Mouse (Mus musculus) stomach, embryonic 16.5 days (tissue): Measurements from ENCODE around the gene Dcst2. TPM values are rescaled to one million over a fixed set of nuclear protein-coding genes. Genes with fewer than 3 reads are reported as not detected.

Source experiments
- ATAC-seq: fragments of 200-750 bp; cut with Nextera tagmentation; 2 replicates; pipeline ENCODE4 v1.8.0; 2017; ENCODE audit warnings: moderate number of reproducible peaks, moderate TSS enrichment; ENCODE audit not compliant: insufficient read depth, low FRiP score
- H3K27ac ChIP-seq: fragments of 300-500 bp; sonication (generic); 2 replicates; pipeline ENCODE4 v1.5.1; 2014; ENCODE audit warnings: low read length
- H3K27me3 ChIP-seq: fragments of 300-500 bp; sonication (generic); 2 replicates; pipeline ENCODE4 v1.6.1; 2014; ENCODE audit warnings: low read length, control low read depth, mixed read lengths; ENCODE audit not compliant: control insufficient read depth, insufficient read depth
- H3K36me3 ChIP-seq: fragments of 300-500 bp; sonication (generic); 2 replicates; pipeline ENCODE4 v1.6.1; 2014; ENCODE audit warnings: low read length; ENCODE audit not compliant: control insufficient read depth, insufficient read depth
- H3K4me1 ChIP-seq: fragments of 300-500 bp; sonication (generic); 2 replicates; pipeline ENCODE4 v1.6.1; 2014; ENCODE audit warnings: low read length, control low read depth, mixed read lengths; ENCODE audit not compliant: control insufficient read depth, insufficient read depth
- H3K4me2 ChIP-seq: fragments of 300-500 bp; sonication (generic); 2 replicates; pipeline ENCODE4 v1.6.1; 2014; ENCODE audit warnings: low read depth, low read length, mixed read lengths
- H3K4me3 ChIP-seq: fragments of 300-500 bp; sonication (generic); replicated peaks from 2 replicates; pipeline ENCODE4 v1.5.1; 2014; ENCODE audit warnings: mild to moderate bottlenecking, low read length
- H3K9ac ChIP-seq: fragments of 300-500 bp; sonication (generic); 2 replicates; pipeline ENCODE4 v1.6.1; 2014; ENCODE audit warnings: low read length
- H3K9me3 ChIP-seq: fragments of 300-500 bp; sonication (generic); replicated peaks from 2 replicates; pipeline ENCODE4 v1.6.1; 2016; ENCODE audit warnings: low read length, control low read depth; ENCODE audit not compliant: control insufficient read depth
- WGBS: fragments of 180-500 bp; shearing (Covaris S2); extraction: QIAGEN DNeasy Blood & Tissue Kit; methylation state at CpG from one replicate; pipeline ENCODE4 v1.1.7; 2014; 5-methylcytosine and 5-hydroxymethylcytosine counted together
- polyA plus RNA-seq: library from polyadenylated mRNA; unstranded; fragments of >200 nt; fragmentation: Nextera tagmentation; extraction: Ambion mirVana; gene quantifications from 2 replicates; pipeline ENCODE4 v1.2.1, GENCODE M21; 2015

The Dcst2 gene
- polyA plus RNA-seq, 1 experiment from 2014 or later, result 0.49 TPM

- peak within 1 kb of the TSS; percentile 100 for H3K4me2 ChIP-seq
- peak within 1 kb of the TSS; percentile 86 for H3K9ac ChIP-seq
- under 1% methylated on average over 39 of the region's 42 CpGs for WGBS
- H3K9me3 ChIP-seq, result no peaks in the 10 kb centered on the region
- no peaks in the 10 kb centered on the region for H3K36me3 ChIP-seq
- H3K4me3 ChIP-seq, result peak within 1 kb of the TSS; percentile 81
- no peaks in the 10 kb centered on the region for H3K27me3 ChIP-seq
- ATAC-seq, result peak; percentile 44
- peaks cover 30% of the 10 kb centered on the region for H3K4me1 ChIP-seq
- H3K27ac ChIP-seq, result peak within 1 kb of the TSS; percentile 98
These were observed 32.5 kb downstream of the Dcst2 start, which contains the start of gene Zbtb7b for GRCm38 (mm10) chr3:89394006-89394893. TSS of gene Zbtb7b (minus strand) at chr3:89394776.

- Histone ChIP-seq H3K4me2 (peak overlapping the region; percentile 100), H3K27ac (peak overlapping the region; percentile 98), H3K9ac (peak overlapping the region; percentile 86), H3K9me3 (no peaks in the 10 kb centered on the region), H3K4me1 (peaks cover 25% of the 10 kb centered on the region), H3K27me3 (no peaks in the 10 kb centered on the region), H3K4me3 (peak overlapping the region; percentile 81), H3K36me3 (no peaks in the 10 kb centered on the region)
- peak; percentile 16 for ATAC-seq
- under 1% methylated on average over 12 of the region's 12 CpGs for WGBS
These were observed 33.1 kb downstream of the Dcst2 start for GRCm38 (mm10) chr3:89394894-89395256.

GRCm38 (mm10) chr3:89395419-89395805, 33.6 kb downstream of the Dcst2 start:
- Histone ChIP-seq H3K4me3 (peak overlapping the region; percentile 81), H3K9me3 (no peaks in the 10 kb centered on the region), H3K9ac (peak overlapping the region; percentile 86), H3K4me2 (peak overlapping the region; percentile 100), H3K27me3 (no peaks in the 10 kb centered on the region), H3K27ac (peak overlapping the region; percentile 98), H3K4me1 (peaks cover 19% of the 10 kb centered on the region), H3K36me3 (no peaks in the 10 kb centered on the region)
- no peak for ATAC-seq
- 6% methylated on average over 10 of the region's 10 CpGs for WGBS

- H3K4me3 ChIP-seq, result peak overlapping the region; percentile 81
- under 1% methylated on average over 44 of the region's 44 CpGs for WGBS
These were observed 34.3 kb downstream of the Dcst2 start for GRCm38 (mm10) chr3:89395806-89396653.

GRCm38 (mm10) chr3:89396654-89397005, 34.9 kb downstream of the Dcst2 start:
- no peak for ATAC-seq
- Histone ChIP-seq H3K9ac (peak overlapping the region; percentile 86), H3K9me3 (no peaks in the 10 kb centered on the region), H3K4me2 (peak overlapping the region; percentile 100), H3K36me3 (no peaks in the 10 kb centered on the region), H3K27ac (peak overlapping the region; percentile 98), H3K4me3 (peak overlapping the region; percentile 81), H3K27me3 (no peaks in the 10 kb centered on the region), H3K4me1 (peaks cover 15% of the 10 kb centered on the region)
- 2% methylated on average over 4 of the region's 4 CpGs for WGBS

More at GRCm38 (mm10) chr3:89395806-89396653, 34.3 kb downstream of the Dcst2 start:
- ATAC-seq, result no peak
- H3K36me3 ChIP-seq, result no peaks in the 10 kb centered on the region
- H3K9ac ChIP-seq, result peak overlapping the region; percentile 86
- H3K4me2 ChIP-seq, result peak overlapping the region; percentile 100
- H3K4me1 ChIP-seq, result peaks cover 18% of the 10 kb centered on the region
- H3K27me3 ChIP-seq, result no peaks in the 10 kb centered on the region
- H3K27ac ChIP-seq, result peak overlapping the region; percentile 98
- no peaks in the 10 kb centered on the region for H3K9me3 ChIP-seq

- H3K36me3 ChIP-seq, result no peaks in the 10 kb centered on the region
- H3K4me1 ChIP-seq, result no peaks in the 10 kb centered on the region
- H3K27me3 ChIP-seq, result no peaks in the 10 kb centered on the region
- no peak overlapping the region for H3K4me2 ChIP-seq
- 92% methylated on average over 7 of the region's 7 CpGs for WGBS
- H3K9me3 ChIP-seq, result no peaks in the 10 kb centered on the region
- no peak overlapping the region for H3K9ac ChIP-seq
- no peak for ATAC-seq
- H3K4me3 ChIP-seq, result no peak overlapping the region
- H3K27ac ChIP-seq, result no peak overlapping the region
These were observed 39.6 kb downstream of the Dcst2 start for GRCm38 (mm10) chr3:89401329-89401728.

GRCm38 (mm10) chr3:89402693-89403092, 40.9 kb downstream of the Dcst2 start, which contains the start of gene Lenep:
TSS of gene Lenep (minus strand) at chr3:89402793.
- Histone ChIP-seq H3K27ac (no peak within 1 kb of the TSS), H3K9ac (no peak within 1 kb of the TSS), H3K9me3 (no peaks in the 10 kb centered on the region), H3K36me3 (peaks cover 7% of the 10 kb centered on the region; the same call in 1 of the 2 replicates), H3K27me3 (no peaks in the 10 kb centered on the region), H3K4me1 (no peaks in the 10 kb centered on the region), H3K4me3 (no peak within 1 kb of the TSS), H3K4me2 (no peak within 1 kb of the TSS)
- ATAC-seq, result no peak
- 72% methylated on average over 5 of the region's 5 CpGs for WGBS

- H3K27me3 ChIP-seq, result no peaks in the 10 kb centered on the region
These were observed 45.1 kb downstream of the Dcst2 start for GRCm38 (mm10) chr3:89406887-89407286.

More at GRCm38 (mm10) chr3:89406887-89407286, 45.1 kb downstream of the Dcst2 start:
- WGBS, result 91% methylated on average over 6 of the region's 6 CpGs
- Histone ChIP-seq H3K36me3 (peaks cover 8% of the 10 kb centered on the region; the same call in 1 of the 2 replicates), H3K4me3 (no peak overlapping the region), H3K4me1 (peaks cover 3% of the 10 kb centered on the region; the same call in 1 of the 2 replicates), H3K9me3 (no peaks in the 10 kb centered on the region), H3K4me2 (no peak overlapping the region), H3K9ac (no peak overlapping the region), H3K27ac (no peak overlapping the region)
- ATAC-seq, result no peak
